Mouse (Mus musculus) liver, adult (tissue): ENCODE data around the gene Gm28308.

Source experiments
- GATA4 ChIP-seq: IDR thresholded peaks from 2 replicates; pipeline ENCODE4 v1.6.1; 2014; ENCODE audit warnings: mild to moderate bottlenecking, low read length; ENCODE audit not compliant: insufficient replicate concordance

The Gm28308 gene

DNA sequence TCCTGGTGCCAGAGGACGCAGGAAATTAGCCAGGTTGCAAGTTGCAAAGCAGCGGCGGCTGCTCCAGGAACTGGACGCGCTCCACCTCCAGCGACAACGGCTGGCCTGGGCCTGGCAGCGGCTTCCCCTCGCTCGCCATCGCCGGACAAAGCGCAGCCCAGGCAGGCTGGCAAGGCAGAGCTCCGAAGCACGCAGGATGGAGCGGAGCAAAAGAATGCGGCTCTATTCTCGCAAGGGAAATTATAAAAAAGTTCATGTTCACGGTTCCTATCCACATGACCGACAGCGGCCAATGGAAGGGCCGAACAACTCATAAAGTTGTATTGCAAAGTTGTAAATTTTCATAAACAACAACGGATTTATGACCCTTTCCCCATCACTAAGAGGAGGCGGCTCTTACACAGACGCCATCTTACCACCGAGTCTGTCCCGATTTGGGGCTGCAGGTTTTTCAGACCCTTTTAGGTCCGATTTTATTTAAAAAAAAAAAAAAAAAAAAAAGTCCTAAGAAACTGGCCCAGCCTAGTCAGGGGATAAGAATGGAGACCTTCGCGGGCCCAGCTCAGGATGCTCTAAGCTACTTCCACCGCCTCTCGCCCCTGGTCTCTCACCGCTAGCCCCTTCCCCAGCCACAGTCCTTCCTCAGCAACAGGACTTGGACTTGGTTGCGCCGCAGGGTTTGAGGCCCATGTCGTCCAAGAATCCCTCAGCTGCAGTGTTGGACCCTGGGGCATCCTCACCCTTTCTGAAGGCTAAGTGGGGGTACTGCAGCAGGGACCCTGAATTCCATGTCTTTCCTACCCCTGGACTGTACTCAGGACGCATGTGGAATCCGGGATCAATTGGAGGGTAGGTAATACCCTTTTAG, at the start of gene Gm28308, which contains the start of gene Hoxa3:
Gene Gm28308 (minus strand): TSS at position 221 of the 868 bp plus-strand sequence.
Gene Hoxa3 (minus strand): TSS at position 218 of the 868 bp plus-strand sequence.
- TF ChIP-seq GATA4: no peak

- no peak for TF ChIP-seq GATA4
Observed at GRCm38 (mm10) chr6:52262463-52263320, 49.6 kb upstream of the Gm28308 start.

DNA sequence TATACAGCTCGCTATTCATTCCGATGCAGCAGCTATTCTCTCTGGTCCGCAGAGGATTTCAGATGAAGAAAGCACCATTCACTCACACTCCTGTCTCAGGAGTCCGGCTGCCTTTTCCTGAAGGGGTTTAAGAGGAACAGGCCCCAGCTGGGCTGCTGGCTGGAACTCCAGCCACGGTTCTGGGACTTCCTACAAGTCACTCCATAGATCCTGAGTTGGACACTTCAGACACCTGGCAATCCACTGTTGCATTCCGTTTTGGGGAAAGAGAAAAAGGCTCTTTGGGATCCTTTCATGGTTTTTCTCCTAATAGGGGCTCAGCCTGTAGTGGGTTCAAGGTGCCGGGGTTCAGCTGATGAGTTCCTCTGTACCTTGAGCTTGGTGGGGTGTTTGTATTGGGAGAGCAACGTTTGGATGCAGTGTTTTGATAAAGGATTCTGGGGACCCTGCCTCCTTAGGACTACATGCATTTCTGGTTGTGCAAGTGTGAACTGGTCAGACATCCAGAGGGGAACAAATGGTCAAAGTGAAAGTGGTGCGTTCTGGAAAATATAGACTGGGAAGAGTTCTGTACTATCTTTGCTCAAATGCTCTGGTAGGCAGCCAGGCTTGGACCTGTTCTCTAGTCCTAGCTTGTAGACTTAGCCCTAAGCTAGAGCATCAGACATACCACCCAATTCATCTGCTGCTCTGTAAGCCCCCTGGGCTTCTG, 48.8 kb upstream of the Gm28308 start:
- TF ChIP-seq GATA4: no peak

DNA sequence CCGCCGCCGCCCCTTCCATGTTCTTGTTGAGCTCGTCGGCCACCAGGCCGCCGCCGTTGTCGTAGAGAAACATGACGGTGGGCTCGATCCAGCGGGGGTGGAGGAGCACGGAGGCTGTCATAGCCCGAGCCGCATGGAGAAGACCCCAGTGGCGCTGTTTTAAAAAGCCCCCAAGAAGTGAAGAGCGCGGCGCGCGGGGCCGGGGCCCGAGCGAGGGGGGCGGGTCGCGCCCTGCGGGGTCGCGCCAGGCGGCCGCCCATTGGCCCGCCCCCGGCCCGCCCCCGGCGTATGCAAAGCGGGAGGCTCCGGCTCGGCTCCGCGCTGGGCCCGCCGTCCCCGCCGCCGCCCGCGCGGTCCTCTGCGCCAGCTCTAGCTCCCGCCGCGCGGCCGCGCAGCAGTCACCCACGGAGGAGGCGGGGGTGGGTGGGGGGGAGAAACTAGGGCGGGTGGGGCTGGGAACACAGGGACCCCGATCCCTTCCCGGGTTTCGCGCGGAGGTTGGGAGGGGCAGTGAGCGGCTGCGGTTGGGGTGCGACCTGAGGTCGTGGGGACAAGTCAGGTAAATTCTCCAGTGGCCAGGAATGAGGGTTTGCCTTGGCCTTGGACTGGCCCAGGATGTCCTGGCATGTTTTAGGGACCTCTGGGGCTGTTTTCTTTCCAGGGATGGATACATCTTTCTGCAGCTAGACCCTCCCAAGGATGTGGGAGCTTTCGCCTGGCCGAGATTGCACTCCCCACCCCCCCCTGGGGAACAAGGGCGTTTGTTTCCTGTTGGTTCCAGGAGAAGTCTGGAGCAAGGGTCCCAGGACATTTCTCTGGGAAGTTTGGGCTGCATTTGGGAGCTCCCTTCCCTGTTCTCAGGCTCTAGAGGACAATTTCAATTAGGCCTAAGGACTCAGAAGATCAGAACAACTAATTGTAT, 47.8 kb upstream of the Gm28308 start, which contains the start of gene Hoxa13:
Gene Hoxa13 (minus strand): TSS at position 227 of the 922 bp plus-strand sequence.
- no peak for TF ChIP-seq GATA4

DNA sequence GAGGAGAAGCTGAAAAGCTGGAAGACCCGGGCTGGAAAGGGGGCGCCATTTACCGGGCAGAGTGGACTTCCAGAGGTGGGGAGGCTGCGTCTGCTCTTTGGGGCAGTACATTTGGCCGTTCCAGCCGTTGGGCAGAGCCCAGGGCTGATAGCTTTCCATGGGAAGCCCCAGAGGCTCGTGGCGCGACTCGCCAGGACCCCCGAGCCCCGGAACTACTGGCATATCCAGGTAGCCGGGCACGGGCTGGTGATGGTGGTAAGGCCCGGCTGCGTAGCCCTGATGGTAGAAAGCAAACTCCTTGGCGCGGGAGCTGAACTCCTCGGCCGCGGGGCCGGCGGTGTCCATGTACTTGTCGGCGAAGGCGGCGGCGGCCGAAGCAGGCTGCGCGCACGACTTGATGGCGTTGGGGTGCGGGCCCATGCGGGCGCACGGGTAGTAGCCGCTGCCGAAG, 46.7 kb upstream of the Gm28308 start:
- no peak for TF ChIP-seq GATA4

DNA sequence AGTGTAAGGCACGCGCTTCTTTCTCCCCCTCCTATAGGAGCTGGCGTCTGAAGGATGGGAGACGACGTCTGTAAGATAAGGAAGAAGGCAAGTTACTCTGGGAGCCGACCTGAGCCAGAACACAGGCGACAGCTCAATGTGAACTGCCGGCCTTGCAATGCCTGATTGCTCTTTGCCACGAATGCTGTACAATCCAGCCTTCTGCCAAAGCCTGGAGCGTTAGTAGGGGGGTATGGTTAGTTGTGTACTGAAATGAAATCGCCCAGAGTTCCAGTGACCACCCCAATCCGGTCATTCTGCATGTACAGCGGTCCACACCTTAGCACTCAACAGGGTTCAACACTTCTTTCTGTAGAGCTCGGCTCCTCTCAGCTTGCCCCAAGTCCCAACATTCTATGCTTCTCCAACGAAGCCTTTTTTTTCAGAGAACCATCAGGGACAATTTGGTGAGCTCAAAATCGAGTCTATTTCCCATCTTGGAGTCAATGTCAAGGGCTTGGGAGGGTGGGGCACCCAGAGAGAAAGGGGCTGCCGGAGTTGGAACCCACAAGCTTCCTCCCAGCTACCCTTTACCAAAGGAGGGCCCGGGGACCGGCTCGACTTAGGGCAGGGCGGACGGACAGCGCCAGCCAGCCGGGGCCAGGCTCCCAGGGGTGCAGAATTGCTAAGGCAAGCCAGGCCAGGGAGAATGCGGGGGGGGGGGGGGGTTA, 46.1 kb upstream of the Gm28308 start:
- no peak for TF ChIP-seq GATA4

DNA sequence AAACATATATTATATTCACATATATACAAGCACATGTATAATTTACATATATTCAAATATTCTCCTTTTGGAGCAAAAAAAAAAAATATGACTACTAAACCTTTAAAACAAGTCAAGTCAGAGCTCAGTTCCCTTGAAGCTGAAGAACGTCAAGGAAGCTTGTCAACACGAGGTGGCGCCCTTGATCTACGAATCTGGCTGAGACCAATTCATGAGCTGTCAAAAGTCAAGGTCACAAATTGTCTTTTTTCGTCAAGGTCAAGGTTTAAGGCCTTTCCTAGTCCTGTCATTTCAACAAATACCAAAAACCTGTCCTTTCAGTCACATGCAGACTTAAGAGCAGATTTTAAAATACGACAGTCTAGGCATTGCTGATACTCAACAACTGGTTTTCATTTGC, 43.8 kb upstream of the Gm28308 start:
- no peak for TF ChIP-seq GATA4

DNA sequence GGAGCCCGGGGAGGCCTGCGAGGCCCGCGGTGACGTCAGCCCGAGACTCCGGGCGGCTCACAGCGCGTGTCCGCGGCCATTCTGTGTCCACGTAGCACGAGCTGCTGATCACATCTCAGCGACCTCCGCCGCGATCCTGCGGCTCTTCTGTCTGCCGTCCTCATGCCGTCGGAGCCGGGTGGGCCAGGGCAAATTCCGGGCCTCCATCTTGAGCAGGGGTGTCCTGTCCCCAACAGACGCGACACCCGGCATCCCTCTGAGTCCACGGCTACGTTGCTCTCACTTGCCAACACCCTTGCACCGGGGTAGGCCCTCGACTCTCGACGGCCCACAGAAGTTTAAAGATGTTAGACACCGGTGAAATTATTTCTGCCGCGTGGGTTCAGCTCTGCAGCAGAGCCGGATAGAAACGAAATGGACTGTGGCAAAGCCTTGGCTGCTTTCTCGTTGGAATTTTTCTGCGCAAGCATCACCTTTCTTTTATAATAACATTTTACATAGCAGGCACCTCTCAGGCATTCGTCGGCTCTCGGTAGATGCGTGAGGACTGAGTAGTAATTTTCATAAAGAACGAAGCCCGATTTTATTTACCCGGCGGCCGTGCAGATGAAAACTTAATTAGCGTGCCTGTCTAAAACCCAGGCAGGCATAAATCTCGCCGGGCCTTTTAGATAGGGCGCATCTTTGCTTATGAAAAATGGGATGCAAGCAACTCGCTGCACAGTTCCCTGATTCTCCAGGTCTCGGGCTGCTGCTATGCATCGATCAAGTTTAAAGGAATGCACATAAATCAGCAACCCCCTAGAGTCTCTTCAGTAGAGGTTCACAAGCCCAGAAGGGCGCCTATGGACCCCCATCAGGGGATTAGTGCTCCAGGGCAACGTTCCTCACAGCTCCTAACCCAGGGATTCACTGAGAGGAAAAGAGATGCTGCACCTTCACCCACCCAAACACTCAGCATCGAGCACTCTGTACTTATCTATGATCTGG, 40.7 kb upstream of the Gm28308 start:
- TF ChIP-seq GATA4: no peak

DNA sequence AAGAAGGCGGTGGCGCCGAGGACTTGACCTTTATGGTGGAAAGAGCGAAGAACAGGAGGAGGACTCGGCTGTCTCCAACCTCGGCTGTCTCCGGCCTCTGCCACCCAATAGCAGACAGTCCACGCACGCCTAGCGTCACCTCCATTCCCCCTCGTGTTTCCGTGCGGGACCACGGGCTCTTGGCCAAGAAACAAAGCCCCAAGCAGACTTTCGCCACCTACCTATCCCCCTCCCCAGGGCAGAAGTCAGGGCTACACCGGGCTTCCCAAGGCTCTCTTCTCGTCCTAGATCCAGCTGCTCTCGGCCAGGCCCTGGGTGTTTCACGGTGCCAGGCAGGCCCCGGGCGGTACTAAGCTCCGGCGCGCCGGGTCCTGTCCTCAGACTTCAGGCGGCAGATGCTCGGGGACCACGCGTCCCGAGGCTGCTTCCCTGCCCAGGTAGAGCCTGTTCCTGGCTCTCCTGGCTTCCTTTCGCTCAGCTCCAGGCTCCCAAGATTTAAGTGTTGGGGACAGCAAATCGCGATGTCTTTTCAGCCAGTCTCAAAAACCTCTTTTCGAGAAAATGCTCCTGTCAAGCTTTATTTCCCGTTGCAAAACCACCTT, 39.7 kb upstream of the Gm28308 start:
- no peak for TF ChIP-seq GATA4

DNA sequence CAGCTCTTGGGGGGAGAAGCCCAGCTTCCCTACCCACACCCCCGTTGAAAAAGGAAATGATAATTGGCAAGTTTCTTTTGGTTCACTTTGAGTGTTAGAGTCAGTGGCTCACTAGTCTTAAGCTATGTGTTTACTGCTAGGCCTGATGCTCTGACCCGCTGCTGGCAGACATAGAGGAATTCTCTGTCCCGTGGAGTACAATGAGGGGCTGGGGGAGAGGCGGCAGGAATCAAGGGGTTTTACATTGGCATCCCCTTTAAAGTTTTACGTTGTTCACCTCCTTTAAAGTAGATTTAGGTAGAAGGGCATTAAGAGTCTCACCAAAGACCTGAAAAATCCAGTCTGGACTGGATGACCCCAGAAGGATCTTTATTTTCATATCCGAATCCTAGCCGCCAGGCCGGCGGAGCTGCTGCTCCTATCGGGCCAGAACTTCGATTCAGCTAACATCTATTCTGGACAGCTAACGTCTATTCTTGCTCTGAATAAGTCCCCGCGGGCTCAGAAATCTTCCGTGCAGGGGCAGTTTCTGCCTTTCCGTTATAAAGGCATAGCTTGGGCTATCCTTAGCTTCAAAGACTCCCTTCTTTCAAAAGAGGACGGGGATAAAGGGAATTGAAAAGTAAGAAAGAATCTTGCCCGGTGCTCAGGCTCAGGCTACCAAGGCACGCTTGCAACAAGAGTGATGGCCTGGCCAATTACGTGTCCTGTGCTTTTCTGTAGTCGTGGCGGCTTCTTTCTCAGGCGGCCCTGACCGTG, 39.1 kb upstream of the Gm28308 start:
- no peak for TF ChIP-seq GATA4

DNA sequence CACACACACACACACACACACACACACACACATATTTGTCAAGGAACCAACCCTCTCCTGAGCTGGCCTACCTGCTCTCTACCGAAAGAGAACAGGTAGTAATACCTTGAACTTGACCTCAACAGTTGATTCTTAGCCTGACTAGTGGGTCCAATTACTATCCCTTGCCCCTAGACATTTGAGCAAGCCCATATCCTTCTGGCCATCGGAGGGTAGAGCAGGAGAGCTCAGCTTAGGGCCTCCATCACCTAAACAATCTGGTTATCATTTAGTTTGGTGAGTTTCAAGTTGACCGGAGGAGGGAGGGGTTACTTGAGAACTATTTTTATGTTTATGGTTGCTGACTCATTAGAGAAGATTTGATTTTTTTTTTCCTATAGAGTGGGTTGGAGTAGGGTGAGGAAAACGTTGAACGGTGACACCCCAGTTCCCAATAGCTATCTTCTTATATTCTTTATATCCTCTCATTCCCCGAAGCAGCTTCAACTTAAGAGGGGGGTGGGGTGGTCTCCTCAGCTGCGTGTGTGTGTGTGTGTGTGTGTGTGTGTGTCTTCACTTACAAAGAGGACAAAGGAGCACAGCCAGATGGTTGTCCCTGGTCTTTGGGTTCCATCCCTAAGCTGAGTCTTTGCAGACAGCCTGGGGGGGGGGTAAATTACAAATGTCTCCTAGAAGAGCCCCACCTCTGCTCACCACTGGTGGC, 38.2 kb upstream of the Gm28308 start:
- no peak for TF ChIP-seq GATA4
